Mouse (Mus musculus) kidney, adult 2 months (tissue): ENCODE measurements at regions not wholly inside any gene's neighbourhood (a gene's known extent, or its start where the extent isn't known, plus 50 kb on each side); places are given as distances from the start of the nearest gene placed in this dataset.

Source experiments
- CTCF ChIP-seq: fragments of 200-500 bp; conservative IDR thresholded peaks from 2 replicates; pipeline ENCODE4 v1.5.1; 2011; ENCODE audit warnings: low read depth, mild to moderate bottlenecking, control low read depth, low read length, moderate library complexity, mixed read lengths; ENCODE audit not compliant: insufficient read depth, insufficient read length
- POLR2A ChIP-seq: fragments of 200-500 bp; IDR thresholded peaks from one replicate; pipeline ENCODE4 v1.6.1; 2011; ENCODE audit warnings: low read depth, low read length, control low read depth

DNA sequence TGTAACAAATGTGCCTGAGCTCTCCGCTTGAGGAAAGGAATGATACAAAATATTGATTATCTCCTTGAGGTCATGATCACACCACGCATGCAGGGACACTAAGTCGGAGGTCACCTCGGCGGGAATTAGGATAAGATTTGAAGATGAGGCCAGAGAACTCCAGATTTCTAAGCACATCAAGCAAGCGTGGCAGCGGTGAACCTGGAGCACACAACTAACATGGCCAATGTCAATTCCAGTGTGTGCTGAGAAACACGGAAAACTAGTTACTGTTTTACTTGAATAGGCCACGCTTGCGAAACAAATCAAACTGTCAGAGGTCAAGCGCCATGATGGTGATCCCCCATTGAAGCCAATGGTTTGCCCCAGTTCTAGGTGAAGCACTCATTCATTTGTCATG lies 743.3 kb upstream of the Sox9 start:
- TF ChIP-seq CTCF, result no peak
- TF ChIP-seq POLR2A, result no peak
